Mouse (Mus musculus) erythroblast, embryonic 14.5 days (primary cell): ENCODE data around the gene Pik3c2g. TPM values are rescaled to one million over a fixed set of nuclear protein-coding genes. Genes with fewer than 3 reads are reported as not detected.

Experiments
- H3K27me3 ChIP-seq: 2 replicates; pipeline ENCODE4 v1.6.1; 2012; ENCODE audit warnings: inconsistent platforms; ENCODE audit not compliant: control insufficient read depth
- H3K36me3 ChIP-seq: 2 replicates; pipeline ENCODE4 v1.6.1; 2012; ENCODE audit warnings: mild to moderate bottlenecking, inconsistent platforms; ENCODE audit not compliant: control insufficient read depth
- H3K4me1 ChIP-seq: 2 replicates; pipeline ENCODE4 v1.6.1; 2012; ENCODE audit warnings: inconsistent platforms; ENCODE audit not compliant: control insufficient read depth
- H3K4me3 ChIP-seq: replicated peaks from 2 replicates; pipeline ENCODE3; 2012; ENCODE audit warnings: moderate library complexity, mild to moderate bottlenecking, inconsistent platforms
- H3K9me3 ChIP-seq: 2 replicates; pipeline ENCODE4 v1.6.1; 2012; ENCODE audit warnings: low read length, inconsistent platforms, mixed read lengths; ENCODE audit not compliant: control insufficient read depth
- GATA1 ChIP-seq: IDR thresholded peaks from 2 replicates; pipeline ENCODE4 v1.6.1; 2012; ENCODE audit warnings: low read length, inconsistent platforms, mixed read lengths
- TAL1 ChIP-seq: IDR thresholded peaks from 3 replicates; pipeline ENCODE4 v1.6.1; 2012; ENCODE audit warnings: low read length, inconsistent platforms, mixed read lengths
- polyA plus RNA-seq: library from polyadenylated mRNA; stranded (reverse); fragments of >175 nt; gene quantifications from 2 replicates; pipeline ENCODE4 v1.2.3, GENCODE M21; 2012

Pik3c2g gene
- polyA plus RNA-seq, 1 experiment: not detected

DNA sequence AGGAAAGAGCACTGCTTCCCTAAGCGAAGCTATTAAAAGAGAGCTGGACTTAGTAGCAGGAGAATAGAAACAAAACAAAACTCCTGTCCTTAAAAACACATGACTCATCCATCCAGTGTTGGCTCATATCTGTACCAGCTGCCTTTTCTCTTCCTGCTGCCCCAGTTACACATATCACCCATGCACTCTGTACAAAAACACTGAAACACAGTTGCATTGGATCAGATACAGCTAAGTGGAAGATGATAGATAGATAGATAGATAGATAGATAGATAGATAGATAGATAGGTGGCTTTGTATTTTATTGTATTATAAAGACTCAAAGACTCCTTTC, 291.3 kb downstream of the Pik3c2g start:
- TF ChIP-seq GATA1 (no peak), TAL1 (no peak)

DNA sequence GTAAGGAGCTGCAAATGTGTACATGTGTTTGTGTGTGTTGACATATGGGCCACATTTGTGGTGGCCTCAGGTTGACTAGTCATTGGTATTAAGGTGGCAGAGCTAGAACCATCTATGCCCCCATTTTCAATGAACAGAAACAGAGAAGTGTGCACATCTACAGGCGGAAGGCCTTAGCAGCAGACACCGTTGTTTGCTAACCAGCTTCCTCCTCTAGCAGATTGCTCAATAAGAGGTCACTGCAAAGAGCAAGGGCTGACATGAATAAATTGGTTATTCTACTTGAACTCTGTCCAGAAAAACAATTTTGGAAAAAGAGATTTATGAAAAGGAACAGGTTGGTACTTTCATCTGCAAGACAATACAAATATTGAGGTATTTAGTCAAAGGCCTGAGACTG, 295.1 kb downstream of the Pik3c2g start:
- Histone ChIP-seq H3K9me3 (peaks cover 14% of the 10 kb centered on the region), H3K36me3 (no peaks in the 10 kb centered on the region), H3K4me1 (no peaks in the 10 kb centered on the region), H3K4me3 (no peak overlapping the region), H3K27me3 (no peaks in the 10 kb centered on the region)
- TF ChIP-seq TAL1 (no peak), GATA1 (no peak)

More for the DNA sequence above, 291.3 kb downstream of the Pik3c2g start:
- Histone ChIP-seq H3K36me3 (no peaks in the 10 kb centered on the region), H3K4me1 (no peaks in the 10 kb centered on the region), H3K9me3 (no peaks in the 10 kb centered on the region), H3K4me3 (no peak overlapping the region), H3K27me3 (no peaks in the 10 kb centered on the region)

GRCm38 (mm10) chr6:139887175-139887574, 300.2 kb downstream of the Pik3c2g start:
- Histone ChIP-seq H3K36me3 (no peaks in the 10 kb centered on the region), H3K27me3 (no peaks in the 10 kb centered on the region), H3K9me3 (peaks cover 27% of the 10 kb centered on the region), H3K4me1 (no peaks in the 10 kb centered on the region), H3K4me3 (no peak overlapping the region)
- TF ChIP-seq GATA1: no peak
- TF ChIP-seq TAL1: no peak

DNA sequence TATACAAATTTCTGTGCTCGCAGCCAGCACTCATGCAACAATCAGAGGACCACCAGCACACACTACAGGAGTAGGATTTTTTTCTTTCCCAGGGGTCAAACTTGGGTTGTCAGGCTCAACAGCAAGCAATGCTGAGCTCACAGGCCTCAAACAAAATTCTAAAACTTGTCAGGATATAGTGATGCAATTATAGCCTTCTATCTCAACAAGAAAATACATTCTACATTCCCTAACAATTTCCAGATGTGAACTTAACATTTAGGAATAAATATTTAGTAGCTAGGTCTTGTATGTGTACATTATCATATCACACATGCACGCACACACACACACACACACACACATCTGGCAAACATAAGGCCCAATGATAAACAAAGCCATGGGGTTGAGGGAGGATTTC, 308.6 kb downstream of the Pik3c2g start:
- Histone ChIP-seq H3K36me3 (no peaks in the 10 kb centered on the region), H3K4me3 (no peak overlapping the region), H3K4me1 (no peaks in the 10 kb centered on the region), H3K27me3 (no peaks in the 10 kb centered on the region), H3K9me3 (peaks cover 18% of the 10 kb centered on the region)
- TF ChIP-seq GATA1: no peak
- TF ChIP-seq TAL1: no peak

- Histone ChIP-seq H3K36me3 (no peaks in the 10 kb centered on the region), H3K9me3 (peaks cover 11% of the 10 kb centered on the region), H3K4me1 (no peaks in the 10 kb centered on the region), H3K4me3 (no peak overlapping the region), H3K27me3 (no peaks in the 10 kb centered on the region)
- TF ChIP-seq TAL1: no peak
- no peak for TF ChIP-seq GATA1
Observed at GRCm38 (mm10) chr6:139899630-139900151, 312.7 kb downstream of the Pik3c2g start.

DNA sequence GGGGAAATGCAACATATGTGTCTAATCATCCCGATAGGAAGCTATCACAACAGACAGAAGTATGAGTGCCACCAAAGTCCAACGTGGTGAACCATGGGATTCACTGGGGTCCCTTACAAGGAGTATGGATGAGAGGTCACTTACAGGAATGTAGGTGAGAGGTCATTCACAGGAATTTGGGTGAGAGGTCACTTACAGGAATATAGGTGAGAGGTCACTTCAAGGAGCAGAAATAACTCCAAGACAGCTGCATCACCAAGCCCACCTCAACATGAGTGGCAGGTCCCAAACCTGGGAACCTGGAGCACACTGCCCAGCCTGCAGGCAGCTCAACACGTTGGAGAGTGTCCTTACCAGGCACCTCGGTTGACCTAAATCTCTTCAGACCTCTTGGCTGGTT, 314.8 kb downstream of the Pik3c2g start:
- Histone ChIP-seq H3K4me1 (no peaks in the 10 kb centered on the region), H3K9me3 (peaks cover 12% of the 10 kb centered on the region), H3K4me3 (no peak overlapping the region), H3K27me3 (no peaks in the 10 kb centered on the region), H3K36me3 (no peaks in the 10 kb centered on the region)
- no peak for TF ChIP-seq GATA1
- no peak for TF ChIP-seq TAL1

GRCm38 (mm10) chr6:139907138-139907537, 320.1 kb downstream of the Pik3c2g start:
- Histone ChIP-seq H3K9me3 (peaks cover 8% of the 10 kb centered on the region; the same call in 1 of the 2 replicates), H3K36me3 (no peaks in the 10 kb centered on the region), H3K4me3 (no peak overlapping the region), H3K4me1 (no peaks in the 10 kb centered on the region), H3K27me3 (no peaks in the 10 kb centered on the region)
- TF ChIP-seq GATA1: no peak
- TF ChIP-seq TAL1: no peak

GRCm38 (mm10) chr6:139908997-139909669, 322.1 kb downstream of the Pik3c2g start:
- no peaks in the 10 kb centered on the region for H3K4me1 ChIP-seq
- TF ChIP-seq GATA1 (no peak), TAL1 (no peak)

DNA sequence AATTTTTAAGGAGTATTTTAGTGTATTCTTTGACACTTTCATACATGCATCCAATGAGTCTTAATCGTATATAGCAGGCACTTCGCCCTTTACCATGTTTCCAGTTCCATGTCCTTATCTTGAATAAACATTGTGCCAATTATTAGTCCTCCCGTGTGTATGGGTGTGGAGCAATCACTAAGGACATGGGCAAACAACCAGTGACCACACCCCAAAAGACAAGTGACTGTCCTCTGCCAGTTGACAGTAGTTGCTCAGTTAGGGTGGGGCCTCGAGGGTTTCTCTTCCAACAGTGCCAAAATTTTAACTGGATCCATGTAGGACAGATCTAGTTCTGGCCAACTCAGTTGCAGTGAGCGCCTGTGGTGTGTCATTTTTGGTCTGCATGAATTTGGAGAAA, 341.7 kb downstream of the Pik3c2g start:
- Histone ChIP-seq H3K27me3 (no peaks in the 10 kb centered on the region), H3K9me3 (no peaks in the 10 kb centered on the region), H3K36me3 (no peaks in the 10 kb centered on the region), H3K4me1 (no peaks in the 10 kb centered on the region), H3K4me3 (no peak overlapping the region)
- TF ChIP-seq GATA1 (no peak), TAL1 (no peak)

More at GRCm38 (mm10) chr6:139908997-139909669, 322.1 kb downstream of the Pik3c2g start:
- Histone ChIP-seq H3K27me3 (no peaks in the 10 kb centered on the region), H3K4me3 (no peak overlapping the region), H3K36me3 (no peaks in the 10 kb centered on the region), H3K9me3 (peaks cover 10% of the 10 kb centered on the region; the same call in 1 of the 2 replicates)
